Mouse (Mus musculus) midbrain, postnatal 0 days (tissue): ENCODE results near the gene Xpo5. TPM values are rescaled to one million over a fixed set of nuclear protein-coding genes. Genes with fewer than 3 reads are reported as not detected.
A peak's percentile ranks its signal among the peaks of the same experiment; 100 is the strongest.

Experiments
- ATAC-seq: fragments of 200-750 bp; cut with Nextera tagmentation; 2 replicates; pipeline ENCODE4 v1.8.0; 2017; ENCODE audit warnings: moderate number of reproducible peaks, mild to moderate bottlenecking, moderate TSS enrichment, moderate library complexity; ENCODE audit not compliant: low FRiP score
- DNase-seq: peaks from one replicate; pipeline ENCODE4 v3.0.0-alpha.2; 2015; ENCODE audit warnings: low spot score
- H3K27ac ChIP-seq: fragments of 300-500 bp; sonication (generic); 2 replicates; pipeline ENCODE4 v1.5.1; 2014; ENCODE audit warnings: low read depth, mild to moderate bottlenecking, low read length, mixed read lengths
- H3K27me3 ChIP-seq: fragments of 300-500 bp; sonication (generic); 2 replicates; pipeline ENCODE4 v1.6.1; 2014; ENCODE audit warnings: low read length, control low read depth, mixed read lengths; ENCODE audit not compliant: insufficient read depth
- H3K36me3 ChIP-seq: fragments of 300-500 bp; sonication (generic); 2 replicates; pipeline ENCODE4 v1.6.1; 2014; ENCODE audit warnings: low read length, control low read depth, mixed read lengths; ENCODE audit not compliant: insufficient read depth
- H3K4me1 ChIP-seq: fragments of 300-500 bp; sonication (generic); 2 replicates; pipeline ENCODE4 v1.6.1; 2014; ENCODE audit warnings: mild to moderate bottlenecking, control low read depth, antibody characterized with exemption, low read length, mixed read lengths; ENCODE audit not compliant: insufficient read depth
- H3K4me2 ChIP-seq: fragments of 300-500 bp; sonication (generic); 2 replicates; pipeline ENCODE4 v1.6.1; 2014; ENCODE audit warnings: low read depth, mild to moderate bottlenecking, low read length, mixed read lengths; ENCODE audit not compliant: poor library complexity, severe bottlenecking
- H3K4me3 ChIP-seq: fragments of 300-500 bp; sonication (generic); 2 replicates; pipeline ENCODE4 v1.5.1; 2014; ENCODE audit warnings: low read depth, mild to moderate bottlenecking, low read length, moderate library complexity
- H3K9ac ChIP-seq: fragments of 300-500 bp; sonication (generic); replicated peaks from 2 replicates; pipeline ENCODE4 v1.6.1; 2014; ENCODE audit warnings: mild to moderate bottlenecking, low read length, moderate library complexity, mixed read lengths; ENCODE audit not compliant: poor library complexity, severe bottlenecking
- H3K9me3 ChIP-seq: fragments of 300-500 bp; sonication (generic); 2 replicates; pipeline ENCODE4 v1.6.1; 2016; ENCODE audit warnings: low read length, control low read depth
- CTCF ChIP-seq: IDR thresholded peaks from 2 replicates; pipeline ENCODE4 v1.5.1; 2016; ENCODE audit warnings: antibody characterized with exemption, mild to moderate bottlenecking
- WGBS: fragments of 180-500 bp; shearing (Covaris S2); extraction: QIAGEN DNeasy Blood & Tissue Kit; methylation state at CpG from one replicate; pipeline ENCODE4 v1.1.7; 2014; 5-methylcytosine and 5-hydroxymethylcytosine counted together
- polyA plus RNA-seq: library from polyadenylated mRNA; unstranded; fragments of >200 nt; fragmentation: Nextera tagmentation; extraction: Ambion mirVana; gene quantifications from 2 replicates; pipeline ENCODE4 v1.2.1, GENCODE M21; 2015
- total RNA-seq: library from RNA; depleted of rRNA; stranded (reverse); fragments of >200 nt; gene quantifications from 2 replicates; pipeline ENCODE4 v1.2.3, GENCODE M21; 2014

Gene Xpo5
- total and polyA plus RNA-seq, 2 experiments from 2014 or later, result 23.6 to 56.7 TPM

DNA sequence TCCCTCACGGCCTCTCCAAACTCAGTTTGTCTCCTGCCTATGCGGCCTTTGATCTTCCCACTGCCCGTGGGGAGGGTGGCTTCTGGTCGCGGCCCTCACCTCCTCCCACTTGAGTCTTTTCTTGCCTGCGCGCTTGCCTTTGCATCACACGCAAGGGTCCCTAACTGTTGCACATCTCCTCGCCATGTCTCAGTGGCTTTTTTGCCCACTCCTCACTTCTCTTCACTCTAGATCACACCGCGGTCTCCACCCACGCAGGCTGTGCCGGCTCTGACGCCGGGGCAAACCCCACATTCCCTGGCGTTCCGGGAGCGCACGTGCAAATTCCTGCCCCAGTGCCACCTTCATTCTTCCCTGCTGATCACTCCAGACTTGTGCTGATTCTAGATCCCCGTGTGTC is 496 bp downstream of the Xpo5 start:
- ATAC-seq (peak; percentile 38; the same call in 1 of the 2 replicates), DNase-seq (no peak)
- H3K27me3 ChIP-seq, result no peaks in the 10 kb centered on the region
- peaks cover 25% of the 10 kb centered on the region for H3K36me3 ChIP-seq
- H3K27ac ChIP-seq, result peak overlapping the region; percentile 74
- no peak for TF ChIP-seq CTCF
- peak overlapping the region; percentile 82 for H3K4me3 ChIP-seq
- WGBS, result under 1% methylated on average over 20 of the region's 20 CpGs
- peak overlapping the region; percentile 74 for H3K9ac ChIP-seq
- H3K4me2 ChIP-seq, result peak overlapping the region; percentile 85
- H3K4me1 ChIP-seq, result peaks cover 18% of the 10 kb centered on the region
- no peaks in the 10 kb centered on the region for H3K9me3 ChIP-seq

DNA sequence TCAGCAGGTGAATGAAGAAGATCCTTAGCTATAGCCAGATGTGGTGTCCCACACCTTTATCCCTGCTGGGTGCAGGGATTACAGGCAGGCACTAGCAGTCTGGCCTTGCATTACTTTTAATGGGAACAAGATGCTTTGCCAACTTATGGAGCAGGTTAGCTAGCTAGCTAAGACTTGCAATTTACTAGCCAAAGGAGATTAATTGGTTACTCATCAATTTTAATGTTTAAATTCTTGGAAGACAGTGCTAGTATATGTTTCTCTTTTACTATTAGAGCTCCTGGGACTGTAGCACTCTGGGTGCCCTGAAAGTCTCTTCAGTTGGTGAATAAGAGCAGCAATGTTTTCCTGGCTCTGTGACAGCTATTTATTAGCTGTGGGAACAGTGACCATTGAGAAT is 4.1 kb downstream of the Xpo5 start:
- ATAC-seq (no peak), DNase-seq (no peak)
- Histone ChIP-seq H3K9me3 (no peaks in the 10 kb centered on the region), H3K4me3 (no peak overlapping the region), H3K27ac (no peak overlapping the region), H3K4me2 (no peak overlapping the region), H3K4me1 (peaks cover 10% of the 10 kb centered on the region), H3K9ac (no peak overlapping the region), H3K36me3 (peaks cover 45% of the 10 kb centered on the region), H3K27me3 (no peaks in the 10 kb centered on the region)
- TF ChIP-seq CTCF, result no peak

DNA sequence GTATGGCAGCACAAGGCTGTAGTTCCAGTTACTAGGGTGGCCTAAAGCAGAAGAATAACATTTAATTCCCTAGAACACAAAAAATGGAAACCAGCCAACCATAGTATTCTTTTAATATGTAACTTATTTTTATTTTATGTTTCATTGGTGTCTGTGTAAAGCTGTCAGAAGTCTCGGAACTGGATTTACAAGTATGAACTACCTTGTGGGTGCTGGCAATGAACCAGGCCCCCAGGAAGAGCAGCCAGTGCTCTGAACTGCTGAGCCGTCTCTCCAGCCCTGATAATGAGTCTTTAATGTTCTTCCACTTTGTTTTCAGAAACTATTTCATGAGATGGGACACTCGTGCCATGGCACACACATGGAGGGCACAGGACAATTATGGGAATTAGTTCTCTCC is 8.0 kb downstream of the Xpo5 start:
- DNase-seq (no peak), ATAC-seq (no peak)
- Histone ChIP-seq H3K9me3 (no peaks in the 10 kb centered on the region), H3K27me3 (no peaks in the 10 kb centered on the region), H3K36me3 (peaks cover 72% of the 10 kb centered on the region), H3K9ac (no peak overlapping the region), H3K4me2 (no peak overlapping the region), H3K4me1 (no peaks in the 10 kb centered on the region), H3K27ac (no peak overlapping the region), H3K4me3 (no peak overlapping the region)
- WGBS, result 93% methylated on average over 3 of the region's 3 CpGs
- no peak for TF ChIP-seq CTCF

DNA sequence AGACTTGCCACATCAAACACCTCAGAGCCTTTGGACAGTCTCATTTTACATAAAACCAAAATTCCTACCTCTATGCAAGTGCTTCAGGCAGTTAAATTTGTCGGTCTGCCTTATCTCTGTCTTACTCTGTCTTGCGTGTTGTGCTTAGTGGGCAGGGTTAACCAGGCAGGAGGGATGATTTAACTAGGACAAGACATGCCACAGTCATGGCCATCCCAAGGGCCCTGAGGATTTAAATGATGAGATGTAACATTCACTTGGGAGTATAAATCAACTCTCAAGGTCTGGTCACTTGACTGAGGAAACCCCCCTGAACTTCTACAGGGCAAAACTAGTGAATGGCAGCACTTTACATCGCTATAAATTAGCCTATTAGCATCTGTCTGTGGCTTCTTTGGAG is 19.0 kb downstream of the Xpo5 start:
- Histone ChIP-seq H3K9ac (no peak overlapping the region), H3K27me3 (no peaks in the 10 kb centered on the region), H3K36me3 (peaks cover 87% of the 10 kb centered on the region), H3K4me2 (no peak overlapping the region), H3K9me3 (no peaks in the 10 kb centered on the region), H3K4me1 (no peaks in the 10 kb centered on the region), H3K27ac (no peak overlapping the region), H3K4me3 (no peak overlapping the region)
- ATAC-seq (no peak), DNase-seq (no peak)
- 97% methylated on average over 3 of the region's 3 CpGs for WGBS
- no peak for TF ChIP-seq CTCF

DNA sequence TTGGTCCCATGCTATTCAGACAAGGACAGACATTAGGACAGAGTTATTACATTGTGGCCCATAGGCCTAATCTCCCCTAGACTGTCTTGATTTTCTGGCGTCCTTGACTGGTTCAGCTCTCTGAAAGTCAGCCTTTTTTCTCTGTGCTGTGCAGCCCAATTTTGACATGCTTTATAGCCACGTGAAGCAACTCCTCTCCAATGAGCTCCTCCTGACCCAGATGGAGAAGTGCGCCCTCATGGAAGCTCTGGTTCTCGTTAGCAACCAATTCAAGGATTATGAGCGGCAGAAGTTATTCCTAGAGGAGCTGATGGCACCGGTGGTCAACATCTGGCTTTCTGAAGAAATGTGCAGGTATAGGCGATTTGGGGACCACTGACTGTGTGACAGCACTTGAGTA is 25.0 kb downstream of the Xpo5 start:
- WGBS, result 93% methylated on average over 7 of the region's 7 CpGs
- DNase-seq (no peak), ATAC-seq (no peak)
- Histone ChIP-seq H3K36me3 (peaks cover 80% of the 10 kb centered on the region), H3K4me3 (no peak overlapping the region), H3K9me3 (no peaks in the 10 kb centered on the region), H3K27ac (no peak overlapping the region), H3K4me1 (no peaks in the 10 kb centered on the region), H3K27me3 (no peaks in the 10 kb centered on the region), H3K4me2 (no peak overlapping the region), H3K9ac (no peak overlapping the region)
- no peak for TF ChIP-seq CTCF

DNA sequence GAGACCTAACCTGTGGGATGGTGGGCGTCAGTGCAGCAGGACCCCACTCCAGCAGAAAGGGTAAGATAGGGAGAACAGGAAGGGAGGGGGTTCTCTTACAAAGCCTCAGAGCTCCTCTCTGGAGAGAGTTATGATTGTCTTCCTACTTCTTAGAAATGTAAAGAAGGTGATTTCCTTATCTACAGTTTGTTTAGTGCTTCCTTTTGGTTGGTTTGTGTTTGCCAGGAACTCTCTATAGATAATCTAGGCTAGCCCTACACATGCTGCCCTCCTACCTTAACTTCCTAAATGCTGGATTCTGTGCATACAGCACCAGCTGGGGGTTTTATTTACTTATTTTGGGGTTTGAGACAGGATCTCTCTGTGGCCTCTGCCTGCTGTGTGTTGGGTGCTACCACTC is 33.5 kb downstream of the Xpo5 start:
- DNase-seq (no peak), ATAC-seq (no peak)
- Histone ChIP-seq H3K9ac (no peak overlapping the region), H3K9me3 (no peaks in the 10 kb centered on the region), H3K36me3 (peaks cover 50% of the 10 kb centered on the region), H3K27ac (no peak overlapping the region), H3K27me3 (no peaks in the 10 kb centered on the region), H3K4me3 (no peak overlapping the region), H3K4me1 (no peaks in the 10 kb centered on the region), H3K4me2 (no peak overlapping the region)
- 88% methylated on average over 1 of the region's 1 CpGs for WGBS
- TF ChIP-seq CTCF, result no peak
